Mouse (Mus musculus) lung, embryonic 14.5 days (tissue): Measurements from ENCODE around the gene Nudt8. TPM values are rescaled to one million over a fixed set of nuclear protein-coding genes. Genes with fewer than 3 reads are reported as not detected.

Experiments used
- ATAC-seq: fragments of 200-750 bp; cut with Nextera tagmentation; 2 replicates; pipeline ENCODE4 v1.8.0; 2017; ENCODE audit warnings: mild to moderate bottlenecking, moderate TSS enrichment, moderate library complexity; ENCODE audit not compliant: insufficient read depth
- DNase-seq: peaks from one replicate; pipeline ENCODE4 v3.0.0-alpha.2; 2015
- H3K27ac ChIP-seq: fragments of 300-500 bp; sonication (generic); 2 replicates; pipeline ENCODE4 v1.5.1; 2014; ENCODE audit warnings: low read depth, mild to moderate bottlenecking, moderate library complexity
- H3K27me3 ChIP-seq: fragments of 300-500 bp; sonication (generic); 2 replicates; pipeline ENCODE4 v1.6.1; 2014; ENCODE audit warnings: low read length, control low read depth; ENCODE audit not compliant: insufficient read depth
- H3K36me3 ChIP-seq: fragments of 300-500 bp; sonication (generic); 2 replicates; pipeline ENCODE4 v1.6.1; 2014; ENCODE audit warnings: control low read depth; ENCODE audit not compliant: insufficient read depth
- H3K4me1 ChIP-seq: fragments of 300-500 bp; sonication (generic); 2 replicates; pipeline ENCODE4 v1.6.1; 2014; ENCODE audit warnings: antibody characterized with exemption, control low read depth; ENCODE audit not compliant: insufficient read depth
- H3K4me2 ChIP-seq: fragments of 300-500 bp; sonication (generic); 2 replicates; pipeline ENCODE4 v1.6.1; 2014; ENCODE audit warnings: mild to moderate bottlenecking
- H3K4me3 ChIP-seq: fragments of 300-500 bp; sonication (generic); 2 replicates; pipeline ENCODE4 v1.5.1; 2014; ENCODE audit warnings: low read depth, low read length
- H3K9ac ChIP-seq: fragments of 300-500 bp; sonication (generic); 2 replicates; pipeline ENCODE4 v1.6.1; 2014
- H3K9me3 ChIP-seq: fragments of 300-500 bp; sonication (generic); 2 replicates; pipeline ENCODE4 v1.6.1; 2016; ENCODE audit warnings: low read depth, low read length, control low read depth
- CTCF ChIP-seq: IDR thresholded peaks from 2 replicates; pipeline ENCODE4 v1.5.1; 2016; ENCODE audit warnings: antibody characterized with exemption, low read depth
- WGBS: fragments of 180-500 bp; shearing (Covaris S2); extraction: QIAGEN DNeasy Blood & Tissue Kit; methylation state at CpG from one replicate; pipeline ENCODE4 v1.1.7; 2014; 5-methylcytosine and 5-hydroxymethylcytosine counted together
- polyA plus RNA-seq: library from polyadenylated mRNA; unstranded; fragments of >200 nt; fragmentation: Nextera tagmentation; extraction: Ambion mirVana; gene quantifications from 2 replicates; pipeline ENCODE4 v1.2.1, GENCODE M21; 2014

Nudt8 gene
- polyA plus RNA-seq, 1 experiment from 2014 or later: 24.4 TPM

- peaks cover 5% of the 10 kb centered on the region; the same call in 1 of the 2 replicates for H3K4me1 ChIP-seq
- H3K9ac ChIP-seq: no peak overlapping the region
- no peaks in the 10 kb centered on the region for H3K9me3 ChIP-seq
- 70% methylated on average over 8 of the region's 8 CpGs for WGBS
- H3K36me3 ChIP-seq: no peaks in the 10 kb centered on the region
- ATAC-seq (no peak), DNase-seq (no peak)
- H3K27ac ChIP-seq: no peak overlapping the region
- no peak overlapping the region for H3K4me2 ChIP-seq
- H3K4me3 ChIP-seq: no peak overlapping the region
- TF ChIP-seq CTCF: no peak
- H3K27me3 ChIP-seq: no peaks in the 10 kb centered on the region
Observed at GRCm38 (mm10) chr19:3996747-3997146, 3.6 kb upstream of the Nudt8 start.

- Histone ChIP-seq H3K27ac (no peak overlapping the region), H3K27me3 (no peaks in the 10 kb centered on the region), H3K9ac (no peak overlapping the region), H3K4me1 (peaks cover 5% of the 10 kb centered on the region; the same call in 1 of the 2 replicates), H3K36me3 (no peaks in the 10 kb centered on the region), H3K4me3 (no peak overlapping the region), H3K9me3 (no peaks in the 10 kb centered on the region), H3K4me2 (no peak overlapping the region)
- WGBS: 41% methylated on average over 8 of the region's 8 CpGs
- no peak for TF ChIP-seq CTCF
- ATAC-seq (no peak), DNase-seq (no peak)
Observed at GRCm38 (mm10) chr19:3997231-3997630, 3.1 kb upstream of the Nudt8 start.

- whole genome bisulfite sequencing: 69% methylated on average over 8 of the region's 8 CpGs
- Histone ChIP-seq H3K27ac (no peak overlapping the region), H3K4me3 (no peak overlapping the region), H3K4me2 (no peak overlapping the region), H3K9me3 (no peaks in the 10 kb centered on the region), H3K9ac (no peak overlapping the region), H3K36me3 (no peaks in the 10 kb centered on the region), H3K4me1 (peaks cover 5% of the 10 kb centered on the region; the same call in 1 of the 2 replicates), H3K27me3 (no peaks in the 10 kb centered on the region)
- DNase-seq (no peak), ATAC-seq (no peak)
- no peak for TF ChIP-seq CTCF
Observed at GRCm38 (mm10) chr19:3998335-3998734, 2.0 kb upstream of the Nudt8 start.

GRCm38 (mm10) chr19:3999121-3999730, 1.2 kb upstream of the Nudt8 start:
- WGBS: 77% methylated on average over 9 of the region's 9 CpGs
- ATAC-seq (no peak), DNase-seq (no peak)
- Histone ChIP-seq H3K27ac (peak overlapping the region; percentile 97; the same call in 1 of the 2 replicates), H3K27me3 (no peaks in the 10 kb centered on the region), H3K36me3 (no peaks in the 10 kb centered on the region), H3K9me3 (no peaks in the 10 kb centered on the region), H3K4me1 (peaks cover 5% of the 10 kb centered on the region; the same call in 1 of the 2 replicates), H3K9ac (no peak overlapping the region), H3K4me3 (peak overlapping the region; percentile 48; the same call in 1 of the 2 replicates), H3K4me2 (peak overlapping the region; percentile 93; the same call in 1 of the 2 replicates)
- no peak for TF ChIP-seq CTCF

- Histone ChIP-seq H3K27me3 (no peaks in the 10 kb centered on the region), H3K36me3 (peaks cover 8% of the 10 kb centered on the region), H3K27ac (peak overlapping the region; percentile 97), H3K4me3 (peak overlapping the region; percentile 48), H3K9ac (peak overlapping the region; percentile 67), H3K4me2 (peak overlapping the region; percentile 93), H3K4me1 (peaks cover 5% of the 10 kb centered on the region; the same call in 1 of the 2 replicates), H3K9me3 (no peaks in the 10 kb centered on the region)
- no peak for TF ChIP-seq CTCF
- DNase-seq (peak; percentile 20), ATAC-seq (peak; percentile 18; the same call in 1 of the 2 replicates)
- WGBS: 17% methylated on average over 17 of the region's 17 CpGs
Observed at GRCm38 (mm10) chr19:4000949-4001525, 657 bp downstream of the Nudt8 start.

- no peaks in the 10 kb centered on the region for H3K9me3 ChIP-seq
- H3K36me3 ChIP-seq: peaks cover 16% of the 10 kb centered on the region
- DNase-seq: no peak
- H3K4me3 ChIP-seq: no peak overlapping the region
- 77% methylated on average over 5 of the region's 5 CpGs for WGBS
- no peak overlapping the region for H3K9ac ChIP-seq
- TF ChIP-seq CTCF: no peak
- peak overlapping the region; percentile 93; the same call in 1 of the 2 replicates for H3K4me2 ChIP-seq
- no peak for ATAC-seq
- H3K4me1 ChIP-seq: peaks cover 5% of the 10 kb centered on the region; the same call in 1 of the 2 replicates
- H3K27ac ChIP-seq: no peak overlapping the region
- H3K27me3 ChIP-seq: no peaks in the 10 kb centered on the region
Observed at GRCm38 (mm10) chr19:4001752-4002151, 1.4 kb downstream of the Nudt8 start.

GRCm38 (mm10) chr19:4003112-4003511, 2.7 kb downstream of the Nudt8 start, which contains the start of gene Doc2g:
Doc2g (plus strand) TSS chr19:4003313.
- Histone ChIP-seq H3K4me2 (no peak within 1 kb of the TSS), H3K27ac (no peak within 1 kb of the TSS), H3K4me1 (peaks cover 5% of the 10 kb centered on the region; the same call in 1 of the 2 replicates), H3K9ac (no peak within 1 kb of the TSS; the same call in 1 of the 2 replicates), H3K27me3 (no peaks in the 10 kb centered on the region), H3K4me3 (no peak within 1 kb of the TSS), H3K36me3 (peaks cover 28% of the 10 kb centered on the region), H3K9me3 (no peaks in the 10 kb centered on the region)
- TF ChIP-seq CTCF: no peak
- 55% methylated on average over 1 of the region's 1 CpGs for WGBS
- DNase-seq (no peak), ATAC-seq (no peak)
